Mouse (Mus musculus): ENCODE measurements at regions not wholly inside any gene's neighbourhood (a gene's known extent, or its start where the extent isn't known, plus 50 kb on each side); places are given as distances from the start of the nearest gene placed in this dataset.

DNA sequence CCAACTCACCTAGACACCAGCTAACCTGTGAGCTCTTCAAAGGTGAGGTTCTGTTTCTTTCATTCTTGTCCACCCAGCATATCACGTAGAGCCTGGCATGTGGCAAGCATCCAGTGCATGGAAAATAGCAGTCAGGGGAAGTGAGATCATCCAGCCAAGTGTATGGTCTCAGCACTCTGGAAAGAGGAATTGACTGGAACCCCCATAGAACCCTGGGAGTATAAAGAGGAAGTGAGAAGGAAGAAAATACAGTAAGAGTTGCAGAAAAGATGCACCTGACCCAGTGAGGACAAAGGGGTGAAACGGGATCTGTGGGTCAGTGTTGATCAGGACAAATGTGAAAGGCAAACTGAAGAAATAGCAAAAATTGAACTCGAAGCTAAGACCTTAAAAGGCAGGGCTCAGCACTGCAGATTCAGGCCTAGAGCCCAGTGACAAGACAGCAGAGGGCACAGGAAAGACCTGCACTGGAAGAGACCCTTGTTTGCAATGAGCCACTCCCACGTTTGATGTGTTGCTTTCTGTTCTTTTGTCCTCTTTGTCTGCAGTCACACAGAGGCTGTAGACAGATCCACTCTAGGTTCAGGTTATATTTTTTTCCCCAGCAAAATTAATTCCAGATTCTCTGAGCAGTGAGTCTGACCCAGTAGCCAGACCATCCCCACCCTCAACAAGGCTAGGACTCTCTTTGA, 86.7 kb upstream of the Slc44a1 start:
- no peak for TF ChIP-seq POLR2A (IDR thresholded peaks at IDR 0.05; ENCODE audit: insufficient read depth, low read depth, low read length)
- no peak for TF ChIP-seq CTCF (IDR thresholded peaks at IDR 0.05; ENCODE audit: insufficient read depth, low read depth, low read length)

All from olfactory bulb, adult 2 months (tissue).